Mouse (Mus musculus) hindbrain, embryonic 15.5 days (tissue): ENCODE measurements at regions not wholly inside any gene's neighbourhood (a gene's known extent, or its start where the extent isn't known, plus 50 kb on each side); places are given as distances from the start of the nearest gene placed in this dataset.
"Not testable (repeated sequence)": the region's sequence is repeated elsewhere in the genome, so short reads cannot be mapped to it uniquely, and the experiment has no call there.

ENCODE experiments used
- ATAC-seq: fragments of 200-750 bp; cut with Nextera tagmentation; 2 replicates; pipeline ENCODE4 v1.8.0; 2017; ENCODE audit warnings: low read depth, moderate number of reproducible peaks, moderate TSS enrichment; ENCODE audit not compliant: low FRiP score
- H3K27ac ChIP-seq: fragments of 300-500 bp; sonication (generic); replicated peaks from 2 replicates; pipeline ENCODE4 v1.5.1; 2015; ENCODE audit warnings: mild to moderate bottlenecking, inconsistent platforms
- H3K27me3 ChIP-seq: fragments of 300-500 bp; sonication (generic); 2 replicates; pipeline ENCODE4 v1.6.1; 2015; ENCODE audit warnings: control low read depth, inconsistent platforms
- H3K36me3 ChIP-seq: fragments of 300-500 bp; sonication (generic); 2 replicates; pipeline ENCODE4 v1.6.1; 2015; ENCODE audit warnings: control low read depth, inconsistent platforms
- H3K4me1 ChIP-seq: fragments of 300-500 bp; sonication (generic); replicated peaks from 2 replicates; pipeline ENCODE4 v1.6.1; 2015; ENCODE audit warnings: control low read depth, inconsistent platforms
- H3K4me2 ChIP-seq: fragments of 300-500 bp; sonication (generic); 2 replicates; pipeline ENCODE4 v1.6.1; 2015; ENCODE audit warnings: moderate library complexity, mild to moderate bottlenecking, inconsistent platforms
- H3K4me3 ChIP-seq: fragments of 300-500 bp; sonication (generic); 2 replicates; pipeline ENCODE4 v1.5.1; 2015; ENCODE audit warnings: mild to moderate bottlenecking, inconsistent platforms
- H3K9ac ChIP-seq: fragments of 300-500 bp; sonication (generic); 2 replicates; pipeline ENCODE4 v1.6.1; 2015; ENCODE audit warnings: inconsistent platforms
- H3K9me3 ChIP-seq: fragments of 300-500 bp; sonication (generic); 2 replicates; pipeline ENCODE4 v1.6.1; 2016; ENCODE audit warnings: control low read depth, inconsistent platforms
- WGBS: fragments of 180-500 bp; shearing (Covaris S2); methylation state at CpG from one replicate; pipeline ENCODE4 v1.1.7; 2015; 5-methylcytosine and 5-hydroxymethylcytosine counted together

DNA sequence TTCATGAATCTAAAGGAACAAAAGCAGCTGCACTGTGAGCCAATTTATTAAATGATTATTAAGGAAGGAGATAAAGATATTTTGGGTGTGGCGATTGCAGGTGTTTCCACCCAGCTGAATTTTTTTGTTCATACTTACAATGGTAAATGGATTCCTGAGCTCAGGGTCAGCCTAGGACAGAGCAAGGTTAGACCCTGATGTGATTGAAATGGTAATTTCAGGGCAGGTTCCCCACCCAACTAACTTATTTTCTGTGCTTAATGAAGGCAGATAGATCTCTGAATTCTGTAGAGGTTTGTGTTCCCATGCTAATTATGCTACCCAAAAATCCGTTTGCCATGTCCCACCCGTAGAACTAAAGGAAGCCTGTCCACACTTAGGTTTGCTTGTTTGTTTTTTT is 258.8 kb upstream of the St6gal2 start:
- ATAC-seq: no peak
- no peaks in the 10 kb centered on the region for H3K4me1 ChIP-seq
- H3K36me3 ChIP-seq: no peaks in the 10 kb centered on the region
- H3K4me2 ChIP-seq: no peak overlapping the region
- no peak overlapping the region for H3K9ac ChIP-seq
- 88% methylated on average over 3 of the region's 3 CpGs for WGBS
- H3K4me3 ChIP-seq: no peak overlapping the region
- no peaks in the 10 kb centered on the region for H3K27me3 ChIP-seq
- no peak overlapping the region for H3K27ac ChIP-seq
- no peaks in the 10 kb centered on the region for H3K9me3 ChIP-seq

GRCm38 (mm10) chr17:55186826-55187225 is 258.4 kb upstream of the St6gal2 start:
- WGBS: 84% methylated on average over 3 of the region's 3 CpGs
- no peaks in the 10 kb centered on the region for H3K9me3 ChIP-seq
- no peak overlapping the region for H3K9ac ChIP-seq
- ATAC-seq: no peak
- no peaks in the 10 kb centered on the region for H3K4me1 ChIP-seq
- no peak overlapping the region for H3K4me3 ChIP-seq
- no peaks in the 10 kb centered on the region for H3K36me3 ChIP-seq
- H3K27me3 ChIP-seq: no peaks in the 10 kb centered on the region
- H3K4me2 ChIP-seq: no peak overlapping the region
- no peak overlapping the region for H3K27ac ChIP-seq

- ATAC-seq: no peak
- 89% methylated on average over 1 of the region's 1 CpGs for WGBS
These were observed 238.6 kb upstream of the St6gal2 start for GRCm38 (mm10) chr17:55206585-55206984.

DNA sequence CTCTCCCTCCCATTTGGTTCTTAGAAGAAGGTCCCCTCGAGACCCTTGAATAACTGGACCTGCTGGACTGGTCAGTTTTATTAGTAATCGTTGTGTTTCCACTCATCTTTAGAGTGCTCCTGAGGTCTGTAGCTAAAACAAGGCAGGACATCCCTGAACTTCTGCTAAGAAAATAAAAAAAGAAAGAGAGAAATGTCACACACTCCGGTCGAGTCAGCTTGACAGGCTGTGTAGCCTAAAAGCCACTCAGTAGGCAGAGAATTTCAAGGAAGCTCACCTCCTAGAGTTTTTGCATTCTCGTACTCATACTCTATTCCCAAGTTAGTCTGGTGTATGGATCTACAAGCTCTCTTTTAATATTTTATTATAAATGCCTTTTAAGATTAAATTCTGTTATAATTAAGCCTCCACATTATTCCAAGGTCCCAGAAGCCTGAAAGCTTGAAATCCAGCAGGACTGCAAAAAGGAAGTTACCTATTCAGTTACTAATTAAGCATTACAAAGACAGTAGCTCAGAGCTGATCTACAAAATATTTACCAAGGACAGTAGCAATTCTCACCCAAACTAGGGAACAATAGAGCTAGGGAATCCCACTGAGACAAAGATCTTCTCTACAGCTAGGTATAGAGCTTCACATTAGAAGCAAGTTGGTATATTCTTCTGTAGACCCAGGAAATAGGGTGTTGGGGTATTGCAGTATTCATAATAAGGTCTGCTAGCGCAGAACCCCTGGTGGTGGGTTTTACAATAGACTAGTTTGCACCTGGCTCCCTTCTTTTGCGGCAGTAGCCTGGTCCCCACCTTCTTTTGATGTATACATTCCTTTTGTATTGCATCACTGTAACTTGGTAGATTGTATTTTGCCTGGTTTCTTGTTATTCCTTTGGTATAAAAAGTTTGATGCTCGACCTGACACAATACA is 226.7 kb upstream of the St6gal2 start:
- 89% methylated on average over 8 of the region's 8 CpGs for WGBS
- not testable (repeated sequence) for H3K4me2 ChIP-seq, H3K27me3 ChIP-seq, H3K4me1 ChIP-seq, H3K27ac ChIP-seq, ATAC-seq, H3K4me3 ChIP-seq, H3K9me3 ChIP-seq, H3K36me3 ChIP-seq, H3K9ac ChIP-seq

More at GRCm38 (mm10) chr17:55206585-55206984, 238.6 kb upstream of the St6gal2 start:
- Histone ChIP-seq H3K27me3 (no peaks in the 10 kb centered on the region), H3K9me3 (no peaks in the 10 kb centered on the region), H3K4me3 (no peak overlapping the region), H3K4me1 (no peaks in the 10 kb centered on the region), H3K4me2 (no peak overlapping the region), H3K27ac (no peak overlapping the region), H3K9ac (no peak overlapping the region), H3K36me3 (no peaks in the 10 kb centered on the region)

DNA sequence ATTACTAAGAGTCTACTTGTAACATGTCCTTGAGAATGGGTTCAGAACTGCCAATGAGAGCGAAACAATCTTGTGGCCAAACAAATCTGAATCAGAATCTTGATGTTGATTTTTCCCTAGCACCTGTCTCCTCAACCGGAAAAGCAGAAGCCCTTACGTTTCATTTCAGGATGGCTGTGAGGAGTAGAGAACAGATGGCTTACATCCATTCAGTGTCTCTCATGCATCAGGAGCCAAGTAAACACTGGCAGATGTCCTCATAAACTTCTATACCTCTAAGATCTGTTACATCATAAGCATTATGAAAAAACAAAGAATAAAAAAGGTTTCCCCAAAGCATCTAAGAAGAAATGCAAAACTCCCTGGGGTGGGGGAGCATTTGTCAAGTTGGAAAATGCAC is 221.1 kb upstream of the St6gal2 start:
- no peaks in the 10 kb centered on the region for H3K9me3 ChIP-seq
- H3K9ac ChIP-seq: no peak overlapping the region
- no peak overlapping the region for H3K27ac ChIP-seq
- H3K4me1 ChIP-seq: no peaks in the 10 kb centered on the region
- no peak for ATAC-seq
- H3K4me3 ChIP-seq: no peak overlapping the region
- no peak overlapping the region for H3K4me2 ChIP-seq
- 80% methylated on average over 3 of the region's 3 CpGs for WGBS
- H3K36me3 ChIP-seq: no peaks in the 10 kb centered on the region
- H3K27me3 ChIP-seq: no peaks in the 10 kb centered on the region

DNA sequence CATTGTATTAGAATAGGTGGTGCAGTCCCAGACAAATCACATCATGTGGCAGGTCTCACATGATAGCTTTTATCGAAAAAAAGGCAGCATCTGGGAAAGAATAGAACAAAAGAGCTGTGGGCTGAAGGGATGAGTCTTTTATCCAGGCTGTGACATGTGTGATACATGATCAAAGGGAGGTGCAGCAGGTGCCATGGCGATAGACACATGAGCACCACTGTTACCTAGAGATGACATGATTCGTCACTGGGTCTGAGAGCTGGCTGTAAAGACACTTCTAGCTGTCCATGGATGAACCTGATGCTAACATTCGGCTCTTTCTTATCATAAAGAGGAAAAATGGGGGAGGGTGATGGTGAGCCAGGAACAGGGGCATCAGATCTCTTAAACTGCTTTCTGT is 210.9 kb upstream of the St6gal2 start:
- Histone ChIP-seq H3K9ac (no peak overlapping the region), H3K4me1 (no peaks in the 10 kb centered on the region)
- no peak for ATAC-seq

GRCm38 (mm10) chr17:55262638-55263037 is 182.5 kb upstream of the St6gal2 start:
- H3K4me1 ChIP-seq: no peaks in the 10 kb centered on the region
- WGBS: 90% methylated on average over 2 of the region's 2 CpGs
- no peak for ATAC-seq
- no peaks in the 10 kb centered on the region for H3K36me3 ChIP-seq
- no peak overlapping the region for H3K27ac ChIP-seq
- no peak overlapping the region for H3K4me2 ChIP-seq
- H3K27me3 ChIP-seq: no peaks in the 10 kb centered on the region
- H3K9ac ChIP-seq: no peak overlapping the region
- H3K9me3 ChIP-seq: no peaks in the 10 kb centered on the region
- no peak overlapping the region for H3K4me3 ChIP-seq

More for the DNA sequence above, 210.9 kb upstream of the St6gal2 start:
- no peak overlapping the region for H3K4me3 ChIP-seq
- no peaks in the 10 kb centered on the region for H3K9me3 ChIP-seq
- H3K4me2 ChIP-seq: no peak overlapping the region
- 71% methylated on average over 4 of the region's 4 CpGs for WGBS
- no peaks in the 10 kb centered on the region for H3K27me3 ChIP-seq
- H3K36me3 ChIP-seq: no peaks in the 10 kb centered on the region
- H3K27ac ChIP-seq: no peak overlapping the region

DNA sequence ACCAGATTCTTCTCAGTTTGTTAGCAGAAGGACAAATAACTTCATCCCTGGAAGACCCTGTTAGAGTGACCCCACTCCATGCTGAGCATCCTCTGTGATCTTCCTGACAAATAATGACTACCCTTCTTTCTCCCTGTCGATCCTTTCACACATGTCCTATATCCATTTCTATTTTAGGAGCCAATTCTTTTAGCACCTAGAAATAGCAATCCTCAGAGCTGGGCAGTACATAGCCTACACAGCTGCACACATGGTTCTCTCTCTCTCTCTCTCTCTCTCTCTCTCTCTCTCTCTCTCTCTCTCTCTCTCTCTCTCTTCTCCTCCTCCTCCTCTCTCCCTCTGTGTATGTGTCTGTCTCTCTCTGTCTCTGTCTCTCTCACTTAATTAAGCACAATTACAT is 168.6 kb upstream of the St6gal2 start:
- Histone ChIP-seq H3K4me1 (no peaks in the 10 kb centered on the region), H3K27ac (no peak overlapping the region), H3K36me3 (no peaks in the 10 kb centered on the region), H3K9me3 (no peaks in the 10 kb centered on the region), H3K9ac (no peak overlapping the region), H3K4me2 (no peak overlapping the region), H3K27me3 (no peaks in the 10 kb centered on the region), H3K4me3 (no peak overlapping the region)
- ATAC-seq: no peak
- WGBS: 62% methylated on average over 1 of the region's 1 CpGs

DNA sequence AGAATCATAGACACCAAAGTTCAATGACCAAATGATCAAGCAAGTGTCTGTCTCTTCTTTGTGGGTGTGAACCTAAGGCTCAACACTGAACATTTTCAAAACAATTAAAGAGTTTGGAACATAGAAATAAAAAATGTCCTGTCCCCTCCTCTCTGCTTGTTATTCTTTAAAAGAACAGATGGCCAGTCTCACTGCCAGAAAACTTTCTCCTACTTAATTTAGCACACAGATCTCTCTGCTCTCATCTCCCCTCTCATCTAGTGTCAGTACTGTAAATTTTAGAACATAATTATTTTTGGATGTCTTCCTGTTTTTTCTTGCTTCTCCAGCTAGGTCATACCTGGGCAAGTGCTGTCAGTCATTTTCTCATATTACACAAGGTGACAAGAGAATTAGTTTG is 163.9 kb upstream of the St6gal2 start:
- Histone ChIP-seq H3K27me3 (no peaks in the 10 kb centered on the region), H3K9me3 (no peaks in the 10 kb centered on the region), H3K36me3 (no peaks in the 10 kb centered on the region)

GRCm38 (mm10) chr17:55288589-55288988 is 156.6 kb upstream of the St6gal2 start:
- H3K4me1 ChIP-seq: no peaks in the 10 kb centered on the region
- no peaks in the 10 kb centered on the region for H3K9me3 ChIP-seq
- no peak overlapping the region for H3K27ac ChIP-seq
- H3K4me3 ChIP-seq: no peak overlapping the region
- H3K36me3 ChIP-seq: no peaks in the 10 kb centered on the region
- no peak for ATAC-seq
- no peaks in the 10 kb centered on the region for H3K27me3 ChIP-seq
- H3K9ac ChIP-seq: no peak overlapping the region
- no peak overlapping the region for H3K4me2 ChIP-seq
- WGBS: 74% methylated on average over 1 of the region's 1 CpGs

More for the DNA sequence above, 163.9 kb upstream of the St6gal2 start:
- no peak overlapping the region for H3K27ac ChIP-seq
- H3K4me2 ChIP-seq: no peak overlapping the region
- no peak overlapping the region for H3K9ac ChIP-seq
- no peaks in the 10 kb centered on the region for H3K4me1 ChIP-seq
- ATAC-seq: no peak
- H3K4me3 ChIP-seq: no peak overlapping the region

- WGBS: 87% methylated on average over 2 of the region's 2 CpGs
- Histone ChIP-seq H3K27ac (no peak overlapping the region), H3K9ac (no peak overlapping the region), H3K4me3 (no peak overlapping the region), H3K27me3 (no peaks in the 10 kb centered on the region), H3K36me3 (no peaks in the 10 kb centered on the region), H3K9me3 (no peaks in the 10 kb centered on the region), H3K4me2 (no peak overlapping the region), H3K4me1 (no peaks in the 10 kb centered on the region)
- no peak for ATAC-seq
These were observed 152.5 kb upstream of the St6gal2 start for GRCm38 (mm10) chr17:55292656-55293055.

DNA sequence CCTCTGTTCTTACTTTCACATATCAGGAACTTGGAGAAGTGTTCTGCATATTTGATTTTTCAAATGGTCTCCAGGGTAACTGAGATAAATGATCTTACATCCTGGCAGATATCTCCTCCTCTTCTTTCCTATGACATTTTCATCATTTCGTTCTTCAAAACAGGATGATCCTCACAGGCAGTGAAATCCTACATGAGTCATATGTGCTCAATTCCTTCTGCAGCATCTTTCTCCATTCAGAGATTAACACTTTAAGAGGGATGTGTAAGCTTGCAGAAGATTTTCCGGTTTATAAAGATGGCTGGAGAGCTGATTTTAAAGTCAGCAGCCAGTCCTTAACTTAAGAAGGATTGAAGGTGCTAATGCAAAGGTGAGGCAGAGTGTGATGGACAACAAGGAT is 148.5 kb upstream of the St6gal2 start:
- ATAC-seq: no peak
- no peak overlapping the region for H3K4me3 ChIP-seq
- no peak overlapping the region for H3K4me2 ChIP-seq
- no peak overlapping the region for H3K27ac ChIP-seq
- 82% methylated on average over 2 of the region's 2 CpGs for WGBS
- H3K9ac ChIP-seq: no peak overlapping the region
- no peaks in the 10 kb centered on the region for H3K4me1 ChIP-seq
- H3K9me3 ChIP-seq: no peaks in the 10 kb centered on the region
- no peaks in the 10 kb centered on the region for H3K27me3 ChIP-seq
- H3K36me3 ChIP-seq: no peaks in the 10 kb centered on the region

DNA sequence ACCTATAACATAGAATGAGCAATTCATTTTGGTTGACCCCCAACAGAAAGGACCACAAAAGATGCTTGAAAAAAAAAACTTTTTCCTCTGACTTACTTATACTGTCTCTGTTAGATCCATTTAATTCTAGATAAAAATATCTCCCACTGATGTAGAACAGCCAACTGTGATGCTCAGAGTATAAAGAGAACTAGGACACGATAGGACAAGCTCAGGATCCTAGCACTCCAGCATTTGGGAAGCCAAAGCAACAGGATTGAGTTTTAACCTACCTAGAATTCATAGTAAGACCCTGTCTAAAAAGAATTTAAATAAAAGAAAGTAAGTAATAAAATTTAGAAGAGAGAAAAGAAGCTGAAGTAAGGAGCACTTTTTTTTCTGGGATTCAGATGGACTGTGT is 146.3 kb upstream of the St6gal2 start:
- no peaks in the 10 kb centered on the region for H3K9me3 ChIP-seq
- H3K4me2 ChIP-seq: no peak overlapping the region
- H3K4me1 ChIP-seq: no peaks in the 10 kb centered on the region
- H3K4me3 ChIP-seq: no peak overlapping the region
- no peak overlapping the region for H3K27ac ChIP-seq
- no peaks in the 10 kb centered on the region for H3K27me3 ChIP-seq
- no peak for ATAC-seq
- 85% methylated on average over 1 of the region's 1 CpGs for WGBS
- no peaks in the 10 kb centered on the region for H3K36me3 ChIP-seq
- no peak overlapping the region for H3K9ac ChIP-seq
